In the genomic region with DNA sequence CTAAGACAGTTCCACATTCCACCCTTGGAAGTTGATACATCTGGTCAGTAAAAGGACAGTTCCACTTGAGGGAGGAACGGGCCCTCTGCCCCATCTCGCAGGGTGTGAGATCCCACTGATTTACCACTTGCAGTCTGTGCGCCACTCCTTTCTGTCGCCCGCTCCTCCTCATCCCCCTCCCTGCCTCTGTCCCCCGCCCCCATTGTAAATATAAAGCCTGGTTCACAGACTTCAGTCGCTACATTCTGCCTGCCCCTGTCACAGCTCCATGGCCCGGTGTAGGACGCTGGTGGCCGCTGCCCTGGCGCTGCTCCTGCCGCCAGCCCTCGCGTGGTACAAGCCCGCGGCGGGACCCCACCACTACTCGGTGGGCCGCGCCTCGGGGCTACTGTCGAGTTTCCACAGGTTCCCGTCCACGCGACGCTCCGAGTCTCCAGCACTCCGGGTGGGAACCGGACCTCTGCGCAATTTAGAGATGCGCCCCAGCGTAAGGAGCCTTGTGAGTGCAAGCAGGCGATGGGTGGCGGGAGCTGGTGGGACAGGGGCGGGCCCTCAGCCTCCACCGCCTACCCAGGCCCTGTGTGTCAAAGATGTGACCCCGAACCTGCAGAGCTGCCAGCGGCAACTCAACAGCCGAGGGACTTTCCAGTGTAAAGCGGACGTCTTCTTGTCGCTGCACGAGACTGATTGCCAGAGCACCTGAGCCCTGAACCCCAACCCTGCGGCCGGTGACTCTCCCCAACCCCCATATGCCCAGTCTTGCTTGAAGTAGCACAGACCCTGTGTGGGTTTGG, we compare ENCODE assay signal across 9 mouse cellular contexts. TPM values are rescaled to one million over a fixed set of nuclear protein-coding genes. Genes with fewer than 3 reads are reported as not detected.
DNase-seq lines count a peak whose midpoint lies in the region; ATAC-seq and TF ChIP-seq lines count a peak whose summit lies in the region.
"Had no signal": no experiment of that assay in that cellular context is flagged by ENCODE, and none has a peak within 500 bp of the region (broad histone marks: within the 10 kb centered on the region; RNA-seq: fewer than 3 reads in every experiment).

Gene Npb (plus strand): TSS at position 237 of the 794 bp plus-strand sequence.

- WGBS in hindbrain, embryonic 11.5 days, result 6% methylated on average over 43 of the region's 45 CpGs
- WGBS in liver, postnatal 0 days (ENCODE audit: insufficient replicate concordance), result 17% methylated on average over 45 of the region's 45 CpGs

- peak within 1 kb of the TSS; percentile 15 for H3K4me3 ChIP-seq in erythroblast, embryonic 14.5 days (replicated peaks)
- no peak within 1 kb of the TSS for H3K4me3 ChIP-seq in CH12.LX (replicated peaks in 1 of 3; ENCODE audit: low read depth in 2 of 3, low read length in 2 of 3, poor library complexity in 1 of 3)
- peak within 1 kb of the TSS; percentile 16; the same call in 1 of the 2 replicates for H3K4me3 ChIP-seq in hindbrain, embryonic 11.5 days (ENCODE audit: low read depth, low read length)
- H3K4me3 ChIP-seq in liver, postnatal 0 days (ENCODE audit: low read depth, low read length), result peak within 1 kb of the TSS; percentile 21; the same call in 1 of the 2 replicates

- H3K9me3 ChIP-seq in erythroblast, embryonic 14.5 days (ENCODE audit: control insufficient read depth, low read length), result no peaks in the 10 kb centered on the region
- H3K9me3 ChIP-seq in CH12.LX (replicated peaks; ENCODE audit: low read length), result no peaks in the 10 kb centered on the region
- no peaks in the 10 kb centered on the region for H3K9me3 ChIP-seq in hindbrain, embryonic 11.5 days (ENCODE audit: control insufficient read depth, low read length)
- no peaks in the 10 kb centered on the region for H3K9me3 ChIP-seq in liver, postnatal 0 days (ENCODE audit: low read length)

- H3K4me1 ChIP-seq in erythroblast, embryonic 14.5 days (ENCODE audit: control insufficient read depth), result peaks cover 44% of the 10 kb centered on the region
- H3K4me1 ChIP-seq in CH12.LX (ENCODE audit: control insufficient read depth in 1 of 2, insufficient read depth in 2 of 2), result peaks cover 0 to 6% of the 10 kb centered on the region in 2 experiments; a peak in 2 of 4 replicates
- H3K4me1 ChIP-seq in hindbrain, embryonic 11.5 days (replicated peaks; ENCODE audit: control insufficient read depth, insufficient read depth, low read length), result peaks cover 7% of the 10 kb centered on the region; the same call in 1 of the 2 replicates
- peaks cover 10% of the 10 kb centered on the region for H3K4me1 ChIP-seq in liver, postnatal 0 days (ENCODE audit: insufficient read depth)

- no peak for DNase-seq in CH12.LX (ENCODE audit: extremely low read depth)
- DNase-seq in hindbrain, embryonic 11.5 days (ENCODE audit: low spot score), result peak; percentile 18
- DNase-seq in liver, postnatal 0 days, result no peak
- no peak for DNase-seq in MN1 (ENCODE audit: low spot score)
- no peak for DNase-seq in adipocyte (ENCODE audit: low spot score)
- no peak for DNase-seq in B cell, adult 2 months

- TF ChIP-seq RAD21 in CH12.LX (IDR thresholded peaks at IDR 0.05; ENCODE audit: low read depth, low read length), result no peak

- H3K9ac ChIP-seq in CH12.LX (ENCODE audit: insufficient read depth, low read depth), result no peak within 1 kb of the TSS
- H3K9ac ChIP-seq in hindbrain, embryonic 11.5 days (ENCODE audit: low read depth, low read length), result peak within 1 kb of the TSS; percentile 45; the same call in 1 of the 2 replicates
- H3K9ac ChIP-seq in liver, postnatal 0 days (replicated peaks), result peak within 1 kb of the TSS; percentile 49

- TF ChIP-seq POLR2A in CH12.LX (IDR thresholded peaks at IDR 0.05; ENCODE audit: low read depth, low read length), result no peak

- no peak within 1 kb of the TSS for H3K27ac ChIP-seq in CH12.LX (ENCODE audit: insufficient read depth, low read depth)
- no peak within 1 kb of the TSS for H3K27ac ChIP-seq in hindbrain, embryonic 11.5 days (ENCODE audit: low read depth, low read length)
- peak within 1 kb of the TSS; percentile 68 for H3K27ac ChIP-seq in liver, postnatal 0 days (ENCODE audit: low read depth)

- dilution Hi-C loops in CH12.LX (cut with MboI; ENCODE audit: extremely low pct_ligation_motif_present, extremely low pct_unique_long_range_greater_than_20kb, low sequenced_read_pairs), result no loop called here

- no peak within 1 kb of the TSS for H3K4me2 ChIP-seq in CH12.LX (ENCODE audit: insufficient read depth, low read depth, poor library complexity, severe bottlenecking)
- H3K4me2 ChIP-seq in hindbrain, embryonic 11.5 days (replicated peaks; ENCODE audit: low read depth, low read length), result peak within 1 kb of the TSS; percentile 40
- H3K4me2 ChIP-seq in liver, postnatal 0 days (ENCODE audit: low read depth, low read length), result peak within 1 kb of the TSS; percentile 64

- in situ Hi-C loops in CH12.LX (cut with MboI; ENCODE audit: low pct_ligation_motif_present, low pct_unique_long_range_greater_than_20kb, low sequenced_read_pairs), result no loop called here

- H3K79me2 ChIP-seq in CH12.LX (replicated peaks; ENCODE audit: control insufficient read depth, extremely low read depth, insufficient read depth, poor library complexity, severe bottlenecking), result no peaks in the 10 kb centered on the region

- no peak for TF ChIP-seq CTCF in CH12.LX (conservative IDR thresholded peaks at IDR 0.05 in 1 of 2, IDR thresholded peaks at IDR 0.05 in 1 of 2; ENCODE audit: low read depth in 2 of 2, low read length in 2 of 2)
- no peak for TF ChIP-seq CTCF in liver, postnatal 0 days (IDR thresholded peaks at IDR 0.05; ENCODE audit: low read depth)

- peaks cover 15% of the 10 kb centered on the region for H3K27me3 ChIP-seq in erythroblast, embryonic 14.5 days (ENCODE audit: control insufficient read depth)
- no peaks in the 10 kb centered on the region for H3K27me3 ChIP-seq in CH12.LX (replicated peaks)
- H3K27me3 ChIP-seq in hindbrain, embryonic 11.5 days (ENCODE audit: control insufficient read depth, insufficient read depth, low read length), result peaks cover 13% of the 10 kb centered on the region; the same call in 1 of the 2 replicates
- H3K27me3 ChIP-seq in liver, postnatal 0 days (ENCODE audit: insufficient read depth, low read length), result no peaks in the 10 kb centered on the region

- TF ChIP-seq EP300 in CH12.LX (IDR thresholded peaks at IDR 0.05; ENCODE audit: low read length), result no peak
- TF ChIP-seq EP300 in liver, postnatal 0 days (IDR thresholded peaks at IDR 0.05; ENCODE audit: low read depth), result no peak

- H3K36me3 ChIP-seq in erythroblast, embryonic 14.5 days (ENCODE audit: control insufficient read depth), result peaks cover 84% of the 10 kb centered on the region
- peaks cover 74 to 99% of the 10 kb centered on the region in 2 experiments for H3K36me3 ChIP-seq in CH12.LX (replicated peaks in 1 of 2; ENCODE audit: control insufficient read depth in 1 of 2, insufficient read depth in 1 of 2, low read length in 1 of 2)
- peaks cover 7% of the 10 kb centered on the region; the same call in 1 of the 2 replicates for H3K36me3 ChIP-seq in hindbrain, embryonic 11.5 days (ENCODE audit: control insufficient read depth, insufficient read depth, low read length)
- peaks cover 45% of the 10 kb centered on the region for H3K36me3 ChIP-seq in liver, postnatal 0 days (replicated peaks; ENCODE audit: insufficient read depth, low read length)

- ATAC-seq in erythroblast, adult 5-6 weeks (replicated peaks; ENCODE audit: low FRiP score, poor library complexity, severe bottlenecking), result no peak
- 0 out of 2 replicates have a peak, but pooled peaks have one; percentile 51 for ATAC-seq in hindbrain, embryonic 11.5 days (ENCODE audit: low FRiP score)
- ATAC-seq in liver, postnatal 0 days, result peak; percentile 44

TF ChIP-seq in CH12.LX, 34 proteins besides CTCF, POLR2A, EP300 and RAD21:
- TF ChIP-seq NRF1 (IDR thresholded peaks at IDR 0.05; ENCODE audit: low read depth, low read length) (no peak), POLR2AphosphoS2 (IDR thresholded peaks at IDR 0.05; ENCODE audit: low read depth, low read length) (0 out of 2 replicates have a peak, but pooled peaks have one; percentile 63)

RNA-seq across cellular contexts. Expression of gene Npb, which starts in this region (rescaled TPM):
- 0.46 TPM in 1 of 2 replicates, not detected in the other for polyA plus RNA-seq in erythroblast, embryonic 14.5 days (2012)
- not detected in 2 replicates for total RNA-seq in erythroblast, adult 5-6 weeks (2015; ENCODE audit: low replicate concordance)
- total RNA-seq in erythroblast, adult 5-6 weeks (2017; ENCODE audit: low replicate concordance), result not detected in 2 replicates
- total RNA-seq in CH12.LX (2012; rRNA removed) (0.55 TPM in 1 of 2 replicates, not detected in the other), CH12.LX (2014; rRNA removed) (not detected in 2 replicates)
- polyA plus RNA-seq in CH12.LX (2012; ENCODE audit: insufficient read length, low read depth), result 1.0 and 1.3 TPM in 2 replicates
- polyA plus RNA-seq in hindbrain, embryonic 11.5 days (2014; fragmentation: Nextera tagmentation; extraction: Ambion mirVana), result 0.42 TPM in 1 of 2 replicates, not detected in the other
- 20.9 and 22.2 TPM in 2 replicates for polyA plus RNA-seq in liver, postnatal 0 days (2015; fragmentation: Nextera tagmentation; extraction: Ambion mirVana)
- total RNA-seq: hematopoietic stem cell, adult 5-6 weeks had no signal

Comparison
In these comparisons a context has a peak if more than half of its experiments do, and no peak if none do; other contexts are left out.
1. Peak in DNase-seq, ATAC-seq, H3K4me3 ChIP-seq, H3K9ac ChIP-seq and H3K4me2 ChIP-seq in hindbrain, embryonic 11.5 days; RNA of the gene not detected or under 1 TPM.
2. H3K4me3 ChIP-seq: peak in erythroblast, embryonic 14.5 days (single experiment) and liver, postnatal 0 days (single experiment); none in CH12.LX (0 of 3).